Mouse (Mus musculus) adrenal gland, postnatal 25 days (tissue): ENCODE results near the gene Rnf216. TPM values are rescaled to one million over a fixed set of nuclear protein-coding genes. Genes with fewer than 3 reads are reported as not detected.
"Not testable (repeated sequence)": the region's sequence is repeated elsewhere in the genome, so short reads cannot be mapped to it uniquely, and the experiment has no call there.

ENCODE experiments used
- DNase-seq: peaks from one replicate; pipeline ENCODE4 v3.0.0; 2021; ENCODE audit warnings: mixed read lengths
- long read RNA-seq: library from polyadenylated mRNA; stranded (forward); transcript quantifications from one replicate; pipeline ENCODE4 v2.0.0, GENCODE M21; 2021
- total RNA-seq: library from RNA; stranded (reverse); gene quantifications from 2 replicates; pipeline ENCODE4 v1.2.3, GENCODE M21; 2021

Rnf216 gene
- total RNA-seq: 58.8 and 65.2 TPM in 2 replicates
- long read RNA-seq, full-length matches to known transcripts: 5 of 23 reads
- long read RNA-seq, partial matches to known transcripts: 8 of 23 reads
- long read RNA-seq, other reads (novel, unspliced or antisense): 10 of 23 reads

DNA sequence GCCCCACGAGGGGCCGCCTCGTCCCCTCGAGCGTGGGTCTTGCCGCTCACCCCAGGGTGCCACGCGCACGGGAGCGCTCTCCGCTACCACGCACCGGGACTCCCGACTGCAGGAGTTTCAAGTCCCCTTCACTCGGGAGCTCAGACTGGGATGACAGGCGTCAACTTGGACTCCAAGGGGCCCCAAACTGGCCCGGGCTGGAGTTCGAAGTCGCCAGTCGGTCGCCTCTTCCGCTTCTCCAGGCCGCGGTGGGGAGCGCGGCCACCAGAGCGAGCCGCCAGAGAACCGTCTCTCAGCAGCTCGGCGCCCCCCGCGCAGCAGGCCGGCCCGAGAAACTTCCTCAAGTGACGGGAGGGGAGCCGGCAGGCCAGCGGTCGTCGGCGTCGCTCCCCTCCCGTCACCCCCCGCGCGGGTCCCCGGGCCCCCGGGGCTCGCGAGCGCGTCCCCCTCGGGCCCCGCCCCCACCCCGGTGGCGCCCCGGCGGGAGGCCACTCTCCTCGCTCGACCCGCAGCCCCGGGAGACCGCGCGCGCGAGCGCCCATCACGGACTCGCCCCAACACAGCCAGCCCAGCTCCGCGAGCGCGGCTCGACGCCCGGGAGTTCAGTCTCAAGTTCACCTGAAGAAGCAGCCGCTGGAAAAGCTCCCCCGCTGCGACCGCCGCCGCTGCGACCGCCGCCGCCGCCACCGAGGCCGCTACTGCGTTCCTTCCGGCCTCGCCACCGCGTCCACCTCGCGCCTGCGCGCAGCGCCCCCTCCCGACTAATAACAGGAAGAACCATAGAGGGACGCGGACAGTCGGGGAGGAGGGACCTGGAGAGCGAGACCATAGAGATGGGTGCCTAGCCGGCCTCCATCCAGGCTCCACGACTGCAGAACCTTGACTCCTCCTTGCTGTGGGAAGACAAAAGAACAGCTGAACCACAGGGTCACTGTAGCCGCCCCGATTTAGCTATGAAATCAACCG is at the start of gene Rnf216:
Gene Rnf216 (minus strand): TSS at position 714 of the 966 bp plus-strand sequence.
- DNase-seq: peak; percentile 93

DNA sequence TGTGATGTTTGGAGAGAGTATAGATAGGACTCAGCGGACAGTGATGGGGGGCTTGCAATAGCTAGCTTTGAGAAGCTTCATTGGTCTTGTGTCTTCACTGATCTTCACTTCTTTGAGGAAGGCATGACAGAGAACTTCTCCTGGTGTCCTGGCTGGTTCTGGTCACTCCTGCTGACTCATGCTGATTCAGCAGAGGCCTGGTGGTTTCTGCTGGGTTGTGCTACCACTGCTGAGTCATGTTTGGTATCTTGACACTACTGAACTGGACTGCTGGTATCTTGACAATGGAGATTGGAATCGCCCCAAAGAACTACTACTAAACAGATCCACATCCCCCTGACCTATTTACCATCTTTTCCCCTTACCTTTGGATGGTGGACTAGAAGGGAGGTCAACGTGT is 42.7 kb upstream of the Rnf216 start:
- no peak for DNase-seq

DNA sequence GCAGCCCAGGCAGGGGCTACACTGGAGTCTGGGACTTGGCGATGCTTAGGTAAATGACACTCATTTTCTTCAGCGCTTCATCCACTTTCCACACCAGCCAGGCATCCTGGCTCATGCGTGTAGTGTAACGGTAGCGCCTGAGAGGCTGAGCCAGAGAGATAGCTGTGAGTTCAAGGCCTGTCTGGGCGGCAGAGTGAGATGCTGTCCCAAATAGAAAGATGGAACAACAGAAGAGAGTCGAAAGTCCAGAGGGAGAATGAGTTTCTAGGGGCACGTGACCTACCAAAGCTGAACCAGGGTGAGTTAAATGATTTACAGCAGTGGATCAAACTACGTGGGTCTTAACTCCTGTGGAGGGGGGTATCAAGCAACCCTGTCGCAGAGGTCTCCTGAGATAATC is 41.0 kb upstream of the Rnf216 start:
- no peak for DNase-seq

GRCm38 (mm10) chr5:143150044-143150443 is 37.2 kb upstream of the Rnf216 start:
- no peak for DNase-seq

DNA sequence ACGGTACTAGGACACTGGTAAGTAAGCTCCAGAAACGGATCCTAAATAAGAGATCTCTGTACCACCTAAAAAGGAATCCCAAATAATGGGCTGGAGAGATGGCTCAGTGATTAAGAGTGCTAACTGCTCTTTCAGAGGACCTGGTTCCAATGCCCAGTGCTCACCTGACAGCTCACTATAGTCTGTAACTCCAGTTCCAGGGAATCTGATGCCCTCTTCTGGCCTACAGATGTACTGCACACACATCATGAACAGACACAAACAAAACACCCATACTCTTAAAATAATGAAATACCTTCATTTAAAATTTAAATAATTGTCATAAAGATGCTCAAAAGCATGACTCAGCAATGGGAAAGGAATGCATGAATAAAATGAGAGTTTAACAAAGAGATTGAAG is 36.7 kb upstream of the Rnf216 start:
- no peak for DNase-seq

DNA sequence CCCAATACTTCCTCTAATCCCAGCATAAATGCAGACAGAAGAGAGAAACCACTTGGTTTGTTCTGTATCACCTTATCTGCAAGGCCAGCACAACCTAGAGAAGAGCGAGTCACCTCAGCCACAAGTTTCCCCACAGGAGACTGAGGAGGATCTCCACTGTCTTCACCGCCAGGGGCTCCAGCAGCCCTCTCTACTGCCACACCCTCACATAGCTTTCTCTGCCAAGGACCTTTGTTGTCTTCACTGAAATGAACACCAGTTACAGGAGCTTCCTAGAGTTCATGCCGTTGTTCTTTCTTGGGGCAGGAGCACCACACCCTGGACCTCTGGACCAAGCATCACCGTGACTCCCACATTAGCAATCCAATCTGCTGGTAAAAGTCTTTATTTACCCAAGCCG is 35.9 kb upstream of the Rnf216 start:
- DNase-seq: no peak

DNA sequence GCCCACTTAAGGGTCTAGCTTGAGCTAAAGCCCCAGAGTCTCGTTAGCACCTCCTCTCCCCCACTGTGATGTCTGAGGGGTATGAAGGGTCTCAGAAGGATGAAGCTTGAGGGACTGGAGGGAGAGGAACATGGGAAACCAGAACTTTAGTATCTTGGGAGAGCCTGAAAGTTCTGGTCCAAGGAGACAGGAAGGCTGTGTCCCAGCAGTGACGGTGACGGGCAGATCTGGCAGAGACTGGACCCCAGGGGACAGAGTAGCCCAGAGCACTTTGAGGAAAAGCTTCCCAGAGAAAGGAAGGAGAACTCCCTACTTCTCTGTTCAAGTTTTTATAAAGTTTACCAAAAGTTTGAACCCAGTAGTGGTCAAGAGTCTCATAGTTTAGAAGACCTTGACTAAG is 34.7 kb upstream of the Rnf216 start, which contains the start of gene Olfr718-ps1:
Gene Olfr718-ps1 (minus strand): TSS at position 101 of the 400 bp plus-strand sequence.
- DNase-seq: no peak

- DNase-seq: no peak
Observed at GRCm38 (mm10) chr5:143137580-143137979, 24.8 kb upstream of the Rnf216 start.

GRCm38 (mm10) chr5:143135042-143135441 is 22.2 kb upstream of the Rnf216 start:
- no peak for DNase-seq

GRCm38 (mm10) chr5:143134216-143135010 is 21.6 kb upstream of the Rnf216 start:
- not testable (repeated sequence) for DNase-seq

DNA sequence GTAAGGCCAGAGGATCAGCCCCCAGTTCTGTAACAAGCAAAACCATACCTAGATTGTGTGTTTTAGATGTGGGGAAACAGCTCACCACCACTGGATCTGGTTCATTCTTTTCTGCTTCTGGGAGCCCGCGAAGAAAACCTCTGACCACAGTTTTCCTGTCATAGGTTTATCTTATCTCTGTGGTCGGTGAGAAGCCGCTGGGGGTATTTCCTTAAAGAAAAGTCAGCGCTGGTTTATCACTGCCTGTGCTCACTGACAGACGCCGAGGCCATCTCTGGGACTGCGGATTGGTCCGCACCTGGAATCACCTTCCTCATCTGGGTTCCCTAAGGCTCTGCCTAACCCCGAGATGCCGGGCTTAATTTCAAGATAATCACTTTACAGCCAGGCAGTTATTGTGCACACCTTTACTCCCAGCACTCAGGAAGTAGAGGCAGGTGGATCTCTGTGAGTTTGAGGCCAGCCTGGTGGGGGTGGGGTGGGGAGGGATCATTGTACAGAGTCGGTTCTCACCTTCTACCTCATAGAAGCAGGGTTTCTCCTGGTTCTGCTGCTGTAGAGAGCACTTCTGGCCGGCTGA is 20.2 kb upstream of the Rnf216 start:
- no peak for DNase-seq

- DNase-seq: no peak
Observed at GRCm38 (mm10) chr5:143130342-143130741, 17.5 kb upstream of the Rnf216 start.

DNA sequence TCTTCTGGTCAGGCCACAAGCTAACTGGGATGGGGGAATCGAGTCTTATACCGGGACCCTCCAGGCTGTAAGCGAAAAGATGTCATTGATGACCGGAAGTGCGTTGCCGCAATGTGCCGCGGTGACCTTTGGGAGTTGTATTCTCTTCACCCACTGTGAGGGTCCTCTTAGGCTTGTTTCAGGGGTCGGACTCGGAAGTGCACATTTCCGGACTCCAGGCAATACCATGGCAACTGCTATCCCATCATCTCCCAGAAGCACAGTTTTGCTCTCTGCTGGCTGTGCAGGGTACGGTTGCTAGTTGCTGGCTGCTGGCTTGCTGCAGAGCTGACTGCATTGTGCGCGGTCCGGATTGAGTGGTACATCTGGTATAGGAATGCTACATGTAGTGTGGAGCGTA is 16.3 kb upstream of the Rnf216 start:
- no peak for DNase-seq

DNA sequence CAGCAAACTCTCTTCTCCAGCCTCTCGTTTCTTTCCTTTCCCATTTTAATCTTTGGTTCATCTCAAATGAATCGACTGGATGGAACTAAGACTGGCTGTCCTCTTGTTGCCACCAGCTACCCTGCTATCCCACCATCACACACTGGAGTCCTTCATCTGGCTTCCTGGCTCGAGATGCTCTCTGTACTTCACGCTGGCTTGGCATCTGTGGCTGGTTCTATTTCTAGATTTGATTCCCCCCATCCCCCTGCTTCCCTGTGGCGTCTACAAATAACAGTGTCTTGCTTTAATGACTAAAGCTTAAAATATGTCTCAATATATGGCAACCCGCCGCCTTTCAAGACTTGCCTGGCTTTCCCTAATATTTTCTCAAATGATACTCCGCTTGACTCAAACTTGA is 15.0 kb upstream of the Rnf216 start:
- no peak for DNase-seq

GRCm38 (mm10) chr5:143126908-143127307 is 14.1 kb upstream of the Rnf216 start:
- DNase-seq: no peak

- no peak for DNase-seq
Observed at GRCm38 (mm10) chr5:143126089-143126488, 13.3 kb upstream of the Rnf216 start.

GRCm38 (mm10) chr5:143125601-143126000 is 12.8 kb upstream of the Rnf216 start:
- DNase-seq: no peak

GRCm38 (mm10) chr5:143124805-143125378 is 12.1 kb upstream of the Rnf216 start:
- DNase-seq: no peak

DNA sequence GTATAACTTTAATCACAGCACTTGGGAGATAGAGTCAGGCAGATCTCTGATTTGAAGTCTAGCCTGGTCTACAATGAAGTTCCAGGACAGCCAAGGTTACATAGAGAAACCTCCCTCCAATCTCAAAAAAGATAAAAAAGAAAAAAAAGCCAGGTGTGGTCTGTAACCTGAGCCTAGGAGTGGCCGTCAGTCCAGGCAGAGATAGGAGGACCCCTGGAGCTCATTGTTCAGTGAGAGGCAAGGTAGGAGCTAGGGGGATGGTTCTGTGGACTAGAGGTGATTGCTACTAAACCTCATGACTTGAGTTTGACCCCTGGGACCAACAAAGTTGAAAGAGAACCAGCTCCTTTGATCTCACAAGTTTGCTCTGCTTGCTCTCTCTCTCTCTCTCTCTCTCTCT is 9.9 kb upstream of the Rnf216 start:
- no peak for DNase-seq

DNA sequence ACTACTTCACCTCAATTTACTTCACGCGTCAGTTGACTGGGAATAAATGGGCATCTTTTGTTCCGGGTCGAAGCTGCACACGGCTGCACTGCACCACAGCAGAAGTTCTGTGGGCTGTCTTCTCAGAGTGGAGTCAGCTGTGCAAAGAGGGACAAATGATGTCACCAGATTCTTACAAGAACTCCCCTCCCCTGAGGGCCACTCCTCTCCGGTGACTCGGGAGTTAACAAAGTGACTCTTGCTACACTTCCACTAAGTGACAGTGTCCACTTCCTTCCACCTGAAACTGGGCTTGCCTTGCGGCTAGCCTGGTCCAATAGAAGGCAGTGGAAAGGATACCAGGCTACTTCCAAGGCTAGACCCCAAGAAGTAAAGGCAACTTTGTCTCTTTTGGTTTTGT is 9.3 kb upstream of the Rnf216 start:
- DNase-seq: no peak

- no peak for DNase-seq
Observed at GRCm38 (mm10) chr5:143106842-143107241, 6.0 kb downstream of the Rnf216 start.

DNA sequence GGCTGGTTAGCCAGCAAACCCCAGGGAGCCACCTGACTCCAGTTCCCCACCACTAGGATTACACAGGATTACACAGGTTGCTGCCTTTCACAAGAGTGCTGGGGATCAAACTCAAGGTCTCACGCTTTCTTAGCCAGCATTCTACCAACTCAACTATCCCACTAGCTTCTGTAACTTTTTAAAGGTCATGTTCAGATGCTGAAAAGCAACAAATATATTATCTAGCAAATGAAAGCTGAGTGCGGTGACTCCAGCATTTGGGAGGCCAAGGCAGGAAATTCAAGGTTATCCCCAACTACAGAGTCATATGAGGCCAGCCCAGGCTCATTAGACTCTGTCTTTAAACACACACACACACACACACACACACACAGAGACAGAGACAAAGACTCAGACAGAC is 9.6 kb downstream of the Rnf216 start:
- DNase-seq: peak; percentile 18
